Mouse (Mus musculus) layer of hippocampus, adult 11-12 months (tissue): ENCODE measurements at regions not wholly inside any gene's neighbourhood (a gene's known extent, or its start where the extent isn't known, plus 50 kb on each side); places are given as distances from the start of the nearest gene placed in this dataset.
"Not testable (repeated sequence)": the region's sequence is repeated elsewhere in the genome, so short reads cannot be mapped to it uniquely, and the experiment has no call there.

Source experiments
- DNase-seq: peaks from one replicate; pipeline ENCODE4 v3.0.0; 2022; ENCODE audit warnings: low spot score

DNA sequence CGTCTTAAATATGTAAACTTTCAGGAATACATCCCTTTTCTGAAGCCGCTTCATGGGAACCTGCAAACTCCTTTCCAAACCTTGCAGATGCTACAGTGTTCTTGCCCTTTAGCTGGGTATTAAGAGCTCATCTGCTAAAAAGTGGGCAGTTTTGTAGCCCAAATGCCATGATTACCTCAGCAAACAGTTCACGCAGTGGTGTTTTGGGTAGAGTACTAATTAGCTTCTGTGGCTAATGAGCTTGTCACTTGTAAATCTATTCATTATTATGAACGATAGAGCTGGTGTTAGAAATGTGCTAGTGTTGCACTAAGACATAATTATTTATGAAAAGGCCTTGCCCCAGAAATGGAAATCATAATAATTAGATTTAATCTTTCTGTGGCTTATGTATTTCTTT is 506.1 kb upstream of the Ccng1 start:
- DNase-seq: no peak

DNA sequence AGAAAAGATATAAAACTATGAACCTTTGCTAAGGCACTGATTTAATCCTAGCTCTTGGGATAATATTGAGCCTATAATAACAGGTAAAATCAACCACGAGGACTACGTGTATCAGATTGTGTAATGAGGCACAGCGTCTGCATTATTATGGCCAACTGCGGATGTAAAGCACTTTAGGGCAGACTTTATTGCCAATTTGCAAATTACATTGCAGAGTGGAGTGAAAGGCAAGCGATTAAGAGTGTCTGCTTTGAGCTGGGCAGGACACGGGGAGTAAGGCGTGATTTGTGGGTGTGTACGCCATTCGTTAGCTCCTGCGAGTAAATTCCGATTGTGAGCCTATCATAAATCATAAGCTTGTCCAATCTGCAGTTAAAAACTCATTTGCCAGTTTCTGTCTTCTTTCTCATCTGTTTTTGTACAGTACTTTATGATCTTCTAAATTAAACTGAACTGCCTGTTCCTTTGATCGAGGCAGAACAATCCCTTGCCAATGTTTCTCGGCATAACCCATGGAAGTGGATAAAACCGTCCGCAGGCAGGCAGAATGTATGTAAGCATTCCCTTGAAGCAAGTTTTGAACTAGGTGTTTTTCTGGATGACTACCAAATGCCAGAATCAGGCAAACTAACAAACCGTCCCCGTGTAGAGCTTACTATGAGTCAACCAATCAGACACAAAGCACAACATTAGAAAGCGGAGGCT is 505.0 kb upstream of the Ccng1 start:
- peak; percentile 7 for DNase-seq

DNA sequence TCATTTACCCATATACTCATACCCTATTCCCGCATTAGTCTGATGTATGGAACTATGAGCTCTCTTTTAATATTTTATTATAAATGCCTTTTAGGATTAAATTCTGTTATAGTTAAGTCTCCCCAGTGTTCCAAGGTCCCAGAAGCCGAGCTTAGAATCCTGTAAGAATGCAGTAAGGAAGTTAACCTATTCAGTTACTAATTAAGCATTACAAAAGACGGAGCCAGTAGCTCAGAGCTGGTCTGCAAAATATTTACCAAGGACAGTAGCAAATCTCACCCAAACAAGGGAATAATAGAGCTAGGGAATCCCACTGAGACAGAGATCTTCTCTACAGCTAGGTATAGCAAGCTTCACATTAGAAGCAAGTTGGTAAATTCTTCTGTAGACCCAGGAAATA is 459.4 kb upstream of the Ccng1 start:
- DNase-seq: not testable (repeated sequence)

DNA sequence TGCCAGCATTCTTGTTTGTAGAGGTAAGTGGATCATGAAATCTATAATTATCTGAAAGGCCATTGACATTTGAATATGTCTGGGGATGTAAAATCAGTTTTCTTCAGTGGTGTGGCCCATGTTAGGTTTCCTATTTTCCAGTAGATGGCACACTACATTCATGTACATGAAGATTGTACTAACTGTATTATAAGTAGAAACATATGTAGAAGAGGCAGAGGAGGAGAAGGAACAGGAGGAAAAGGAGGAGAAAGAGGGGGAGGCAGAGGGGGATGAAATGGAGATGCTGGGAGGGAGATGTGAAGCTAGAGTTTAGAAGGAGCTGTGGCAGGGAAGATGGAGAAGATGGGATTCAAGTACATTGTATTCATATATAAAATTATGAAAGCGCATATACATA is 447.1 kb upstream of the Ccng1 start:
- DNase-seq: peak; percentile 6

DNA sequence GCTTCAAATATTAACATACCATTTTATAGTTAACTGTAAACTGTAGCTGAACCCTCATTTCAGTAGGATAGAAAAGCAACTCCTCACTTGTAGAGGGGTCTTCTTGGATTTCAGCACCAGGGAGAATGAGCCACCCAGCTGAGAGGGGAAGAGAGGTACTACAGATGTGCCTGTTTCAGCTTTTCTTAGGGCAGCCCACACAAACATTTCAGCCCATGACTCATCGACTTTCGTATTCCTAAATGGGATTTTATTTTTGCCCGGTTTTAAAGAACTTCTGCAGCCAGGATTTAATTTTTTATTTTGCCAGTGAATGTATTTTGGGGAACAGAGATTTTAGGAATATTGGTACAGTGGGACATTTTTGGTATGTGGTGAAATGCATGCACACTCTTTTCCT is 438.9 kb upstream of the Ccng1 start:
- DNase-seq: no peak

DNA sequence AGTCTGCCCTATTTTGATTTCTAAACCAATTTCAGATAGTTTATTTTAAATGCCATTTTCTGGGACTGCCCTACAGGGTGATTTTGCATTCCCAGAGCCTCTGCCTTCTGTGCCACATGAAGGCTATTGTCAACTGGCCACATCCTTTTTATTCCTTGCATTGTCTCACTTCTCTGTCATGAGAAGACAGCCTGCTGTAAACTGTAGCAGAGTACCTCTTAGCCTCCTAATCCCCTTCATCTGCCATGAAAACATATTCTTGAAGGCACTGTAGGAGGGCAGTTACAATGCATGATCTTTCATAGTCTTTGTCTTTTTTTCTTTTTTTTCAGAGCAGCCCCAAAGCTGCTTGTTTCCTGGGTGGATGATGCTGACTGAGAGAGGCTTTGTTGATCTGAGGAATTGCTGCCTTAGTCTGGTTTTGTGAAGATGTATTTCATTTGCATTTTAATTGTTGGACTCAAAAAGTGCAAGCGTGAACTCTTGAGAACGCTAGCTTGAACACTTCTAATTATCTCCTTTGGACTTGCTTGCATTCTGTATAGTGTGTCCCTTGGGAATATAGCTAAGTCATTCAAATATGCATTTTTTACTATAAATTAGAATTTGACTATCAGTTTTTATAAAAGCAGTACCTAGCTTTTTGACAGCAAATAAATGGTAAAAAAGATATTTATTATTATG is 405.5 kb upstream of the Ccng1 start:
- DNase-seq: no peak

DNA sequence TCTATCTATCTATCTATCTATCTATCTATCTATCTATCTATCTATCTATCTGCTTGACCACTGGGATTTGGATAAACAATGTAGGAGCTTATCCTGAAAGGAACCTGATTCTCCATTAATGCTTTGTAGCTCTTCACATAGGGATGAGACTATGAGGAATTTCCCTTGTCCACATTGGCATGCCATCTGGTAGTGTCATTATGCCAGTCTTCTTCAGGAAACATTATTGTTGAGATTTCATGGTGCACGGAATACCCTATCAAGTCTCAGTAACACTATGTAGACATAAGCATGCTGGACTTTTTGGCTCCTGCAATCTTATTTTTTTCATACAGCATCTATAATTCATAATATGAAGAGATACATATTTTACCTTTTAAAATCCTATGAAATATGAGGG is 404.8 kb upstream of the Ccng1 start:
- DNase-seq: no peak

DNA sequence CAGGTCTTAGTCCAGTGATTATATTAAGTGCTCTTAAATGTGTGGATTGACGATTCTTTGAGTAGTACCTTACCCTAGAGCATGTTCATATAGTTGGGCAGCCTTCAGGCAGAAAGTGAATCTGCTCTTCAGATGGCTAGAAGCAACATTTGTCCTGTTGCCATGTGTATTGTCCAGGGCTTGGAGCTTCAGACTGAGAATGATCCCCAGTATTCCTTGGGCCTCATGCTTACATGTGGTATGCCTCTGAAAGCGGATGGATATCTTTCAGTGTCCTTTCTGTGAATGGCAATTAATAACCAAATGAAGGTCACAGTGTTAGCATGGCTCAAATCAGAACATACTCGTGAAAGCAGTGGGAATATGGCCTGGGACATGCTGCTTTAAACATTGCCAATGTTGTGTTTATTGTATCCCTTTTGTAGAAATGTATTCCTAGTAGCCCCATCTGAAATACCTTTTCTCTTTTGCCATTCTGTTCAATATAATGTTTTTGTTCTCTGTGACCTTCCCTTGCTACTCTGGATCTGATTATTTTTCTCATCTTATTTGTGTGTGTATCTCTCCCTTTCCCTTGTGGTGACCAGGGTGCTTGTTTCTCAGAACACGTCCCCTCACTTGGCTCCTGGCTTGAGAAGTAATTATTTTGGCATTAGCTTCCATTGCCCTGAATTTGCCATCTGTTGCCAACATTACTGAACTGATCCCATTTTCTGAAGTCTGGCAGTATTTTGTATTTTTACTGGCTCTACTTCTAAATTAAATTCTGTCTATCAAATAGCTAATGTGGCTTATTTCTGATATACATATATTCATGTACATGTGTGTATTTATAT is 403.9 kb upstream of the Ccng1 start:
- DNase-seq: peak; percentile 25

DNA sequence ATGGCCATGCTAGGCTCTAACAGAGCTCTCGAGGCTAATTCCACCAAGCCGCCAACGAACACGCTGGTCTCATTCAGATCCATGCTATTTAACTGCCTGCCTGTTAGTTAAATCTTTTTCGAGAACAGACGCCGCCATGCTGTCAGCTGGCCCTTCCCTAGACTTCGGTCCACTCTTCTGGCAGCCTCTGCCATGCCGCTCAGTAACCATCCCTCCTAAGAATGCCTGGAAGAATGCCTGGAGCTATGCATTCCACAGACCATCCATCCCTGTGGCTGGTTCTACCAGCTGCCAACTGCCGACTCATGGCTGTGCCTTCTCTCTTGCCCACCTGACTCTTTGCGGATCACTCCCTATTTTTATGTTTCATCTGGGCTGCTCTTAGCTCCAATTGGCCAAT is 402.2 kb upstream of the Ccng1 start:
- DNase-seq: no peak
